Mouse (Mus musculus) cerebellum, adult 9-10 months (tissue): ENCODE results near the gene Gmfb.
A peak's percentile ranks its signal among the peaks of the same experiment; 100 is the strongest.
"Not testable (repeated sequence)": the region's sequence is repeated elsewhere in the genome, so short reads cannot be mapped to it uniquely, and the experiment has no call there.

ENCODE experiments used
- DNase-seq: peaks from one replicate; pipeline ENCODE4 v3.0.0; 2022

Gene Gmfb

DNA sequence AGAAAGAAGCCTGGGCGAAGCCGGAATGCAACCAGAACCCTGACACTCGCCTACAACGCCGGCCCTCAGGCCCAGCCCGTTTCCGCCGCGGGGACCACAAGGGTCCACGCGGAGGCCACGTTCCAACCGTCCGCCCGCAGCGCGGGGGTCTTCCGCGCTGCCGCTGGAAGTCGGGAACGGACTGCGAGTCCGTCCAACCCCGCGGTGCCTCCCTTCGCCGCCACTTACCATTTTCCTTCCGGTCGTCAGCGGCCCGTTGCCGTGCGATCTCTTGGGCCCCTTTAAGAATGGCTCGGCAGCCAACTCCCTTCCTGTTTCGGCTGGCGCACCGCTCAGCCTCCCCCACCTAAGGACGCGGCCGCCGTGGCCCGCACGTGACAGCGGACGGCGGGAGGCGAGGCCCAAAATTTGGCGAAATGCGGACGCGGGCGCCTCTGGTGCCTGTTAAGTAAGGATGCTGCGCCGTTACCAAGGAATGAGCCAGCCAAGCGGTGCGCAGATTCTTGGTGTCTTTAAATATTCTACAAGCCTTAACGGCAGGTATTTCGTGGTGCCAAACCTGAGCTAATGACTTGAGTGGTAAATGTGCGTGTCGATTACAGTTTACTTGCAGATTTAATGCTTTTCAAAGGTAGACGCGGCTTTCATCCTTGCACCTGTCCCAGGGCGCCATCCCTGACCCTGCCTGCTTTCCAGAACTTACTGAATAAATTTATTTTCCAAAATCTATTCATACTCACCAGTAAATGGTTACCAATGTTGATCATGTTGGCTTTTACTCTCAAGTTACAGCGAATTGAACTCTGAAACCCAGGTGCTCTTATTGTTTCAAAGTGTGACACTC lies at the start of gene Gmfb:
Gmfb (minus strand) TSS at position 370 of the 844 bp plus-strand sequence.
- DNase-seq: peak; percentile 97

DNA sequence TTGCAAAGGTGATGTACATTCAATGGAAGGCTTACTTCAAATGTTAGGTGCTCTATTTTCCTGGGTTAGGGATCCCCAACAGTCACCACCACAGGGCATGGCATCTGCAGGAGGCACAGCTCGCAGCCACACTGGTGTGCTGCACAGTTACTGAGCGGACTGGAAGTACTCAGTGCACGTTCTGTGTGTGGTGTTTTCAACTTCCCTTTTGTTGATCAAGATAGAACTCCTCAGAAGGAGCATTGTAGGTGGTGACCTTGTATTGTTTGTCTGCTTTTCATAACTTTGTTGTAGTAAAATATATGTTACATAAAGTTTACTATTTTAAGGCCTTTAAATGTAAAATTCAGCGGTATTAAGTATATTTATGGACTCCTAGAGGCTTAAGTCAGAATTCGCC lies 40.9 kb upstream of the Gmfb start:
- no peak for DNase-seq

DNA sequence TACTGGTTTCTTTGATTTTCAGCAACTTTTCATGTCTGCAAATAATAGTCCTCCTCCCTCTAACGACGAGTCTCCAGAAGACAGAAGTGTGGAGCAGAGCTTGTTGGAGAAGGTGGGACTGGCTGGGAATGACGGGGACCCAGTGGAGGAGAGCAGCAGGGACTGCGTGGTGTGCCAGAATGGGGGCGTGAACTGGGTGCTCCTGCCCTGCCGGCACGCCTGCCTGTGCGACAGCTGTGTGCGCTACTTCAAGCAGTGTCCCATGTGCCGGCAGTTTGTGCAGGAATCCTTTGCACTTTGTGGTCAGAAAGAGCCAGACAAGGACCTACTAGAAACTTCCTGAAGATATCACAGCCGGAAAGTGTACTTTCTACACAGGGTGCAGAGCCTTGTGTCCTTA lies 31.6 kb upstream of the Gmfb start:
- DNase-seq: no peak

DNA sequence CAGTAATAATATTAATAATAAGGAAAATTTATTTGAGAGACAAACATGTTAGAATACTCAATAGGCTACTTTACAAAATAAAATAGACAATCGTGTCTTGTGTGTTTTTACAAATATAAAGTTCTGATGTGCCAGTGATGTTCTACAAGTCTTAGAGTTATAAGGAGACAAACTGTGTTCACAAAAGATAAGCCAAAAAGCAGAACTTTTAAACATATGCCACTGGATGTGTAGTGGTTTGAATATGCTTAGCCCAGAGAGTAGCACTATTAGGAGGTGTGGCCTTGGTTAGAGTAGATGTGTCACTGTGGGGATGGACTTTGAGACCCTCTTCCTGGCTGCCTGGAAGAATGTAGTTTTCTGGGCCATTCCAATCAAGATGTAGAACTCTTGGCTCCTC lies 27.7 kb upstream of the Gmfb start:
- no peak for DNase-seq

DNA sequence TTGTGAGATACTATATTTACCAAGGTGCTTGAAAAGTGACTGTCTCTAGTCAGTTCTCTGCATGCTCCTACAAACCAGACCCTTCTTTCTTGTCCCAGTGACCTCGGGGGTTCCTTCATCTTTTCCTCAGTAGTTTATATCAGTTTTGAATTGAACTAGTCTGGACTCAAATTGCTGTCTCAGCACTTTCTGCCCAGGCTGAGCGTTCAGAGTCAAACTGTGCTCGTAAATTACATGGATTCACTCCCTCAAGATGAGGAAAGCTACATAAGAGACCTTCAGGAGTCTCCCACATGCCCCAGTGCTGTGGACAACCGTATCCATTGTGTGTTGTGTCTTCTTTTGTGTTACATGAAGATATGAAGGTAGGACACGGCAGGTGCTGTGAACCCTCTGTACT lies 26.7 kb upstream of the Gmfb start:
- DNase-seq: no peak

DNA sequence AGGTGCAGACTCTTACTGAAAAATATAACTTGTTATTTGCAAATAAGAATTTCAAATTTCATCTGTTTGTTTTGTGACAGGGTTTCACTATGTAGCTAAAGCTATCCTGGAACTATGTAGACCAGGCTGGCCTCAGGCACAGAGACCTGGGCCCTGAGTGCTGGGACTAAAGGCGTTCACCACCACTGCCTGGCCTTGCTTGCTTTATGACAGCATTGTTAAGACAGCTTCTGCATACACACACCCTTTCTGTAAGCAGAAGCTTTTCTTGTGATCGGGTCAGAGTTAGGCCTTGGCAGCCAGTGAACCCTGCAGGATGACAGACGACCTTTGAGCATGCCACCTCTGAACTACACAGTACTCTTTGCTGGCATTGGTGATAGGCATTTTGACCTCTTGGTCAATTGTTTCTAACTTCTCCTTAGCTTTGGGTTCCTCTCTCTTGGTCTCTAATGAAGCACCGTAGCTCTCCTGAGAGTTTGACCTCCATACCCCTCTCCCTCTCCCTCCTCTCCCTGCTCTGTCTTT lies 26.1 kb upstream of the Gmfb start:
- no peak for DNase-seq

DNA sequence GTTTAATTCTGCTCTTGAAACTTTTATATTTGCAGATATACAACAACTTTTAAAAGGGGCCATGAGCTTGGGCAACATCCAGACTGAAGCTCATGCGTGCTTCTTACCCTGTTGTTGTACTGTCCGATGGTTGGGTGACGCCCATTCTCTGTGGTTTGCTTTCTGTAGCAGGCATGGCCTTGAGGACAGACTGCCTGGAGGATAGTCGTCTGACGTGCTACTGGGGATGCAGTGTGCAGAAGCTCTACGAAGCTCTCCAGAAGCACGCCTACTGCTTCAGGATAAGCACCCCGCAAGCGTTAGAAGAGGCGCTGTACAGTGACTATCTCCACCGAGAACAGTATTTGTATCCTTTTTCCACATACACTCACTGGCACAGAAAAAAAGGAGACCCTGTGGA lies 23.7 kb upstream of the Gmfb start:
- no peak for DNase-seq

DNA sequence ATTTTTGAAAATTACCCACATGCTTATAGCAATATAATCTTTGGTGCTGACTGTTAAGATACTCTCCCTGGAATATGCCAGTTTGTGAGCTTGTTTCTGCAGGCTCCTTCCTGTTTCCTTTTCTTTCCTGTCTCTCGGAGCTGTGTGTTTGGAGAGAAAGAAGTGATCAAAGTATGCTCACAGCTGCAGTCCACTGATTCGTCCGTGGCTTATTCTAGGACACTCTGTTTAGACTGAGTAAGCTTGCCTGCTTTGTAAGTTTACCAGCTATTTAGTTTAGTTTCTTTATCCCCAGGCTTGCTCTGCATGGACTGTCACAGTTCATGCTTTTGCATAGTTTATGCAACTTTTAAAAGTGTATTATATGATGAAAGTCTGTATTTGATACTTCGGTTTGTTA lies 17.3 kb upstream of the Gmfb start:
- no peak for DNase-seq

DNA sequence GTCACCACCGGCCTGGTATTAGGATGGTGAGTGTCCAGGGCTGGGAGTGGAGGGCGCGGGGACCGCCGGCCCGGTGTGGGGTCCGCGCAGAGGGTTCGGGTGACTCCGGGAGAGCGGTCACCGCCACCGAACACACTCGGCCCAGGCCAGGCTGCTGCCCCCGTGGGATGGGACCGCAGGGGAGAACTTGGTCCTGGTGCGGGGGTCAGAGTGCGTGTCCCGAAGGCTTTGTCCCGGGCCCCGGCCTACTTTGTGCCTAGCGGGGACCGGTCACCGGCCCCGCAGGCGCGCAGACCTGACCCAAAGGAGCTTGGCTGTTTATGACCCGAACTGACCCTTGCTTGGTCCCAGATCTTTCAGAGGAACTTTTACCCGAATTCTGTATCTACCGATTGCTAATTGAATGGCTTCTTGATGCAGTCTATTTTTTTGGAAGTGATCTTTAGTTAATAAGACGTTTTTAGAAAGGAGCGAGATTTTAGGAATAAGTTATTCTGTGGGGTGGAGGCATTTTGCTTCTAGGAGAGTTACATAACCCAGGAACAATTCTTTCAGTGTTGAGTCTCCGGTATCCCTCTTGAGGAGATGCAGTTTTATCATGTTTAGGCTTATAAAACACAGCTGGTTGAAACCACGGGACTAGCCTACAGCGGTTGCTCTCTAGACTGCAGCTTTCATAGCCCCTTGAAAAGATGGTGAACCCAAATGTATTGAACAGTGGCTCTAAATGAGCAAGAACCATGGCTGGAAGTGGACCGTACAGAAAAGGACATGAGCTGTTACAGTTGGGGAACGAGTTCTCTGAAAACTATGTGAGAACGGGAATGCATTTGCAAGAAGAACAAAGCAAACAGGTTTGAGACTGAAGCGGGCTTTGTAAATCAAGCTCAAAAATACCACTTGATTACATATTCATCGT lies 10.6 kb upstream of the Gmfb start:
- peak; percentile 58 for DNase-seq

DNA sequence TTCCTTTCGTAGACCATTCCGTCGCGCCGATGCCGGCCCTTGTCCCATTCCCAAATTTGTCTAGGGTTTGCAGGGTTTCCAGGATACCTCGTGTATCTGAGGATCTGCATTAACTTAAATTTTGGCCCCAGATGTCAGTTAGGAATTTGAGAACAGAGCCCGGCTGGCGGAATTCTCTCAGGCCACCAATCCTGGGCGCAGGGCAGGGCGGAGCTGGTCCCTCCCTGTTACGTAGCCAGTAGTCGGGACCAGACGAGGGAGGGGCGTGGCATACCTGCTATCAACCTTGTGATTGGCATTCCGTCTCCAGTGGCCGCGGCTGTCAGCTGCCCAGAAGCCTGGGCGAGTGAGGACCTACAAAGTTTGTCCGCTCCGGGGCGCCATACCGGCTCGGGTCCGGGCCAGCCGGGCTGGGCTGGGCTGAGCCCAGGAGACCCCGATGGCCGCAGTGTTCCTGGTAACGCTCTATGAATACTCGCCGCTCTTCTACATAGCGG lies 9.8 kb upstream of the Gmfb start, which contains the start of gene Cgrrf1:
Cgrrf1 (plus strand) TSS at position 289 of the 497 bp plus-strand sequence.
- DNase-seq: peak; percentile 98

DNA sequence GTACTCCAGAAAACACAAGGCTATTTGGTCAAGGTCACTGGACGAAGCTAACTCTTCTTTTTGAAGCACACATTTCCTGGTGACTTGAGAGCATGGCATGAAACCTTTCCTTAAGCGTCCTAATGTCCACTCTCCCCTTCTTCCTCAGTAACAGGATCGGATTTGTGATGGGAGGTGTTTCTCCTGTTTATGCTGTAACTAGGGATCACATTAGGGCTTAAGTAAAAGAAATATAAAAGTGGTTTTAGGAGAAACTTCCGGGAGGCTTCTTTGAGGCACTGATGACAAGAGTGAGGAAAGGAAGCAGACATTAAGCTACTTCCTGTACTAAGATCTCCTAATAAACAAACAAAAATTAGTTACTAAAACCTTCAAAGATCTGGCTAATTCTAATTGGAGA lies 9.3 kb upstream of the Gmfb start:
- DNase-seq: no peak

DNA sequence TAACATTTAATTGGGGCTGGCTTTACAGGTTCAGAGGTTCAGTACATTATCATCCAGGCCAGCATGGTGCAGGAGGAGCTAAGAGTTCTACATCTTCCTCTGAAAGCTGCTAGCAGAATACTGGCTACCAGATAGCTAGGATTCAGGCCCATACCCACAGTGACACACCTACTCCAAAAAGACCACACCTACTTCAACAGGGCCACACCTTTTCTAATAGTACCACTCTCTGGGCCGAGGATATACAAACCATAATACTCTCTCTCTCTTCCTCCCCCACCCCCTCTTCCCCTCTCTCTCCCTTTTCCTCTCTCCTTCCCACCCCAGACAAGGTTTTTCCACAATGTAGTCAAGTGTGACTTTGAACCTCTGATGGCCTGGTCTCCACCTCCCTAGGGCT lies 5.4 kb upstream of the Gmfb start:
- no peak for DNase-seq

DNA sequence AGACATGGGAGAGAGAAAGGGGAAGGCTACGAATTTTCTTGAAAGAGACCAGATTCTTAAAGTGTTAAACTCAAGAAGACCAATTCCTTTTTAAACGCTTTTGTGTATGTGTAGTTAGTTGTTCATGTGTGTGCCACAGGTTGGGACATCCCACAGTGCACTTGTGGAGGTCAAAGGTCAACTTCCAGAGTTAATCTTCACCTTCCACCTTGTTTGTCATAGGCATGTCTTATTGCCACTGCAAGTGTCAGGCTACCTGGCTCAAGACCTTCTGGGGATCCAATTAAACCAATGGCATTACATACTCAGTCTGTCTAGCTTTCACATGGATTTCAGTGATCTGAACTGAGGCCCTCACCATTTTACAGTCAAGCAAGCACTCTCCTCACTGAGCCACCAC lies 2.0 kb upstream of the Gmfb start:
- DNase-seq: no peak

DNA sequence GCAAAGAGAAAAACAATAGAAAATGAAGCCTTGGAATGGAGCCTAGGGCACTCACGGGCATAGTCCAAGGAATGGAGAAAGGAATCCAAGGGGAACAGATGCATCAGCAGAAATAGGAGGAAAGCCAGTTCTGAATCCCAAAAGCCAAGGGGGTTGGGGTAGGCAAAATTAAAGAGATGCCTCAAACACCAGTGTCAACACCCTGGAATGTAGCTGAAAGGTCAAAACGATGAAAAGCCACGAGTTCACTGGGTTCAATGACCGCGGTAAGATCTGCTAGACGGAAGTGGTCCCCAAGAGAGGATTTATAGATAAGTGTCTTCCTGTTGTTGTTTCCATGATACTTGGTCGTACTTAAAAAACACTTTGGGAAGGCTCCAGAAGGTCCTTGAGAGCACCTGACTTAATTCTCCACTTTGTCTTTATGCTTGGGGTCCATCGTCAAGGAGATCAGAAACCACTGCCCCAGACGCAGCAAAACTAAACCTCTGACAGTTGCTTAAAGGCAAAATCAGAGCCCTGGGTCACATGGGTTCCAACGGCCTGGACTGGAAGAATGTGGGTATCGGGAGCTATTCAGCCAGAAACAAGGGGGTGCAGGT lies 670 bp downstream of the Gmfb start:
- DNase-seq: peak; percentile 59

DNA sequence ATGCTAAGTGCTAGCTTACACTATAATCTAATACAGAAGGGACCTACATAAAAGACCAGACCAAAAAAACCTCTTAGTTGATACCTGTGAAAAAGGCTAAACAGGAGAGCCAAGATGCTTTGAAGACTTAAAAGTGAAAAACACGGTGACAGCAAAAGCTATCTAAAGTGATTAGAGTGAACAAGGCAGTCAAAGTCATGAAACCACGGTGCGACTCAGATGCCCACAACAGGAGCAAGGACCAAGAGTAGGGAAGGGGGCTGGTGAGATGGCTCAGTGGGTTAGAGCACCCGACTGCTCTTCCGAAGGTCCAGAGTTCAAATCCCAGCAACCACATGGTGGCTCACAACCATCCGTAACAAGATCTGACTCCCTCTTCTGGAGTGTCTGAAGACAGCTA lies 2.1 kb downstream of the Gmfb start:
- DNase-seq: not testable (repeated sequence)

DNA sequence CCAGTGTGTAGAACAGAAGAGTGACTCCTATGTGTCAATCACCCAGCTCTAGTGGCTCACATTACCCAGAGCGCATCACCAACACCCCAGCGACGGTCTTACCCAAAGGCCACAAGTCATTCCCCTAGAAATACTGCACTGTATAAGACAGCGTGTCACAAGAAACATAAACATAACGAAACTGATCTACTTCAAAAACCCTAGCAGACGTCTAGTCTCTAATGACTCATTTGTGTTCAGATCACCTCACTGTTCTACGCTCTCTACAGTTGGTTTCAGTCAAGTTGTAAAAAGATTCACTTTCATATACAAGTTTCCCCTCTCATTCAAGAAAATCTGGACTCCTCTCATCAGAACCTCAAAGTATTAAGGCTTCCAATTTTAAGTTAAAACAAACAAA lies 3.3 kb downstream of the Gmfb start:
- DNase-seq: no peak

DNA sequence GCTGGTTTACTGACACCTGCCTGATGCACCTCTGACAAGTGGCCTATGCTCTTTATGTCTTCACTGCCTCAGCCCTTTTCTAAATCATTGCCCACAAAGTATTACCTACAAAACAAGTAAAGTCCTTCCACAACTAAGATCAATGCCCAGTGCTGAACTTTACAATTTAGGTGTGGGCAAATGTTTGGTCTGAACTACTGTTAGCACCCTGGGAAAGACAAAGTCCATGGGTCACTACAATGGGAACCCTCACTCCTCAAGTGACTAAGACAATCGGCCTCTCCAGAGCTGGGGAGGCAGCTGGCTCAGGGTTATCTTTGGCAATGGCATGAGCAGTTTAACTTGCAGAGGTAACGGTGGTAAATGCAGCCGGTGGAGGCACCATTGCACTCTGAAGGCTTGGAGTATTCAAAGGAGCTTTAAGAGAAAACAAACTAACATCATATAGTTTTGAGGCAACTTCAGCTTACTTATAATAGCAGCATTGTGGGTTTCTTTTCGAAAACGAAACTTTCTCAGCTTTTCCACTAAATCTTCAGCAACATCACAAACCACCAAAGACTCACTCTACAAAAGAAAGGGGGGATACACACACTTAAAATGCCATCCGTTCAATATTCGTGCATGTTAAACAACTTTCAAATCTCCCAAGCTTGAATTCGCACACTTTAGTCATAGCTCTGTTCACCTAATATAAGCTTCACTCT lies 5.0 kb downstream of the Gmfb start:
- no peak for DNase-seq

DNA sequence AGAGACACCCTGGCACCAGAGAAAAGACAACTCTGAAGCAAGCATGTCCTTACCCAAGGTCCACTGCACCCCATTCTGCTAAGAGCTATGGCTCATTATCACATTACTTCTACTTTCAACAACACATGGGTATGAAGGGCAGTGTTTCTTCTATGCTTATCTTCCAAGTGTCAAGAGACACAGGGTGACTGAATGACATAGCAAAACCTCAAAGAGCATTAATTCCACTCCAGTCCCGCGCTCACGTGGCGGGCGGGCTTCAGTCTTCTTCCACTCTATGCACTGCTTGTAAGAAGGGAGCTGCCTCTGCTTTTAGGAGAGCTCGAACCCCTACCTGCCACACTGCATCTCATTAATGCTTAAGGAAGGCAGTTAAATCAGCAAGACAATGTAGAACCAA lies 6.4 kb downstream of the Gmfb start:
- no peak for DNase-seq

DNA sequence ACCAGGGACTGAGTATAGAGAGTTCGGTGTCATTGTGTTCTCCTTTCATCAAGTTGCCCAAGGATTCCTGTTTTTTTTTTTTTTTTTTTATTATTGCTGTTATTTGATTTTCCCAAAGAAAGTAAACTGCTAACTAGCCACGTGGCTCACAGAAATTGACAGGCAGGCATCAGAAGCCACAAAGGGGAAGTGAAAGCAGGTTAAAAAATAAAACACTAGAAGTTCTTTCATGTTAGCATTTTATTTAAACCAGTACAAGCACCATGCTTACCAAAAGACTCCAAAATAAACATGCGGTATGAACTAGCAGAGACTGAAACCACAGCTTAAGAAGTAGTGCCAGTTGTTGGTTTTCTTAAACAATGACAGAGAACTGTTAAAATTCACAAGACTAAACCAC lies 14.1 kb downstream of the Gmfb start:
- DNase-seq: no peak

DNA sequence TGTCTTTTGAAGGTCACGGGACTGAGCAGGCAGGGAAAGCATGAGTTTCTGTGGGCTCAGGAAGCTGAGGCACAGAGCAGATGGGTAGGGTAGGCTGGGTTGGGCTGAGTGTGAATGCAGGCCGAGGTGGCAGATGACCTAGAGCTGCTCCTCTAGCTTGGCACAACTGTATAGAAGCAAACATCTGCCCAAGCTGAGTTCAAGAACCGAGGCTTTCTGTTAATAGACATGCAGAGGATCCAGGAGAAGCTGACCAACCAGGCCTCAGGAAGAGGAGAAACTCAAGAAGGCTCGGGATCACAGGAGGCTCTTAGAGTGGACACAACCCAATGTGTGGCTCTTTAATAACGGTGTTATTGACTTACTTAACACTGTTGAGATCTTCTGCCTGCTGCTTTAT lies 15.9 kb downstream of the Gmfb start:
- DNase-seq: no peak

DNA sequence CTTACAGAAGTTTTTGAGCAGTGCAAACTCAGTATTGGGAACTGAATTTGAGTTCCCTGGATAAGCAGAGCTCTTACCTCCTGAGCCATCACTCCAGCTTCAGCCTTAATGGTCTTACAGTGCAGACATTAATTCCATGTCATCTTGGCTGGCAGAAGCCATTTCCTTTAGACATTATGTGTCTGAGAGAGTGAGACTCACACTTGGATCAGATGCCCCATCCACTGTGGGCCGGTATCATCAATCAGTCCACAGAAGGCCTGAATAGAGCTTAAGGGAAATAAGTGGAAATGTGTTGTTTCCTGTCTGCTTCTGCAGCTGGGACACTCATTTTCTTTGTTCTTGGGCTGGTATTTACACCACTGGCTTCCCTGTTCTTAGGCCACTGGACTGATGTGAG lies 18.3 kb downstream of the Gmfb start:
- DNase-seq: no peak

DNA sequence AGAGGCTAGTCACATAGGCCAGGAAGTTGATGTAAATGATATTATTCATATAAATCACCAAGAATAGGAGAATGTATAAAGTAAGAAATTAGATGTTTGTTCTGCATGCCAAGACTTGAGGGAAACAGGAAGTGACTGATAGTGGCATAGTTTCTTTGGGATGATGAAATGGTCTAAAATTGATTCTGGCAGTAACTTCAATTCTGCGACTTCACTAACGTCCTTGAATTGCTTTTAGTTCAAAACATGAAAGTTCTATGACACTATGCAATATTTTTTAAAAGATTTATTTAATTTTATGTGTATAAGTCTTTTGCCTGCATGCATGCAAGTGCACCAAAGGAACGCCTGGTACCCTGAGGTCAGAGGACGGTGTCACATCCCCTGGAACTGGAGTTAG lies 18.8 kb downstream of the Gmfb start:
- no peak for DNase-seq
